Mouse (Mus musculus) layer of hippocampus, adult 8-10 months (tissue): ENCODE data around the gene Stxbp4. TPM values are rescaled to one million over a fixed set of nuclear protein-coding genes. Genes with fewer than 3 reads are reported as not detected.

Experiments
- DNase-seq, 2 experiments: peaks; one replicate each; pipeline ENCODE4 v3.0.0; 2022; ENCODE audit warnings: low spot score in 2 of 2
- total RNA-seq, 4 experiments: library from RNA; stranded (reverse); gene quantifications; 2 replicates each; pipeline ENCODE4 v1.2.4; 2022

Gene Stxbp4
- 10 to 100 TPM; 12.6 to 20.2 (median 15.5) TPM for total RNA-seq

GRCm38 (mm10) chr11:90637440-90638311, at the start of gene Stxbp4, which contains the start of gene Cox11:
Stxbp4 (minus strand) TSS chr11:90638084.
Cox11 (plus strand) TSS chr11:90638173.
- DNase-seq: peak; percentile 92 to 95

- DNase-seq: no peak
Observed at GRCm38 (mm10) chr11:90687040-90687439, 49.2 kb upstream of the Stxbp4 start.

GRCm38 (mm10) chr11:90686287-90687025, 48.6 kb upstream of the Stxbp4 start:
- no peak for DNase-seq

- no peak for DNase-seq
Observed at GRCm38 (mm10) chr11:90685196-90685595, 47.3 kb upstream of the Stxbp4 start.

- no peak for DNase-seq
Observed at GRCm38 (mm10) chr11:90684765-90685164, 46.9 kb upstream of the Stxbp4 start.

- no peak for DNase-seq
Observed at GRCm38 (mm10) chr11:90681171-90681570, 43.3 kb upstream of the Stxbp4 start.

- DNase-seq: no peak
Observed at GRCm38 (mm10) chr11:90678582-90678981, 40.7 kb upstream of the Stxbp4 start.

GRCm38 (mm10) chr11:90677771-90678288, 39.9 kb upstream of the Stxbp4 start:
- no peak for DNase-seq

- no peak for DNase-seq
Observed at GRCm38 (mm10) chr11:90677027-90677426, 39.1 kb upstream of the Stxbp4 start.

GRCm38 (mm10) chr11:90675479-90676110, 37.7 kb upstream of the Stxbp4 start:
- DNase-seq: no peak

GRCm38 (mm10) chr11:90667325-90667724, 29.4 kb upstream of the Stxbp4 start:
- DNase-seq: no peak

- DNase-seq: no peak
Observed at GRCm38 (mm10) chr11:90666916-90667315, 29.0 kb upstream of the Stxbp4 start.

- no peak for DNase-seq
Observed at GRCm38 (mm10) chr11:90666144-90666757, 28.4 kb upstream of the Stxbp4 start.

- peak; percentile 23 to 29 for DNase-seq
Observed at GRCm38 (mm10) chr11:90665161-90665560, 27.3 kb upstream of the Stxbp4 start.

- DNase-seq: no peak
Observed at GRCm38 (mm10) chr11:90664345-90664986, 26.6 kb upstream of the Stxbp4 start.

- no peak for DNase-seq
Observed at GRCm38 (mm10) chr11:90663618-90664297, 25.9 kb upstream of the Stxbp4 start.

GRCm38 (mm10) chr11:90663052-90663451, 25.2 kb upstream of the Stxbp4 start:
- no peak for DNase-seq

- DNase-seq: no peak
Observed at GRCm38 (mm10) chr11:90660662-90661061, 22.8 kb upstream of the Stxbp4 start.

- DNase-seq: no peak
Observed at GRCm38 (mm10) chr11:90657527-90657926, 19.6 kb upstream of the Stxbp4 start.

GRCm38 (mm10) chr11:90652603-90653002, 14.7 kb upstream of the Stxbp4 start:
- DNase-seq: no peak
